Mouse (Mus musculus): ENCODE measurements around the gene Myl4. TPM values are rescaled to one million over a fixed set of nuclear protein-coding genes. Genes with fewer than 3 reads are reported as not detected.

Myl4 gene
- total RNA-seq, 2 experiments from 2014 or later: 22.9 to 27.2 TPM

DNA sequence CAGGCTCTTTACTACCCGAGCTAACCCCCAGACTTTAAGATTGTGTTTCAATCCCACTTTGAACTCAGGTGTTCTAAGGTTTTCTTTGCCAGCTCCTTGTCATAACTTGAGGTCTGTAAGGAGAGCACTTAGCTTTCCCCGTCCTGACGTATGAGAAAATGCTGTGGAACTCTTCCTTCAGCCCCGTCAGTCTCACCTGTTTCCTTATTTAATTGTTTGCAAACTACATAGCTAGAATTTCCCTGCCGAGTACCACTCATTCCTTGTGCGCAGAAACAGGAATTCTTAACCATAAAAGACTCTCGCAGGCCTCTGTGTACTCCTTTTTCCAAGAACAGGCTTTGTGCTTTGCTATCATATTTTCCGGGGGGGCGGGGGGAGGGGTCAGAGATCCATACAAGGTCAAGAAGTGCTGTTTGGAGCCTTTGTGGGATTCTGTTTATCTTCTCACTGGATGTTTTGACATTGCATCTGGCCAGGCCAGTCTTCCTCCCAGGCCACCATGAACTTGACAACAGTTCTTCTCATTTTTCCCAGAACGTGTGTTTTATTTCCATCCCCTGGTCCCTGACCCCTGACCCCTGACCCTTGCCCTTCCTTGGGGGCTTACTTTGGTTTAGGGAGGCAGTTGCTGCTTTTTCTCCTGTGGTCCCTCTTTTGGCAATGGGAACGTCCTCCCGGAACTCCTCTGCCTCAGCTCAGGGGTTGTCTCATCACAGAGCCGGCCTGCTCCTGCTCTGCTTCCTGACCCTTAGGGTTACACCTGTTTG is 41.8 kb downstream of the Myl4 start:
- no peak for DNase-seq (ENCODE audit: low spot score in 2 of 2)
- intact Hi-C loops (cut with DNase I): loop anchor here (5.0 to 10.0 kb wide), 2 partner anchors 263 to 530 kb away; no protein-coding TSS in a partner anchor

- DNase-seq (ENCODE audit: low spot score in 2 of 2): no peak
- intact Hi-C loops (cut with DNase I): loop anchor here (10.0 kb wide), 1 partner anchor 258 kb away; no protein-coding TSS in a partner anchor
Observed at GRCm38 (mm10) chr11:104596365-104596764, 45.9 kb downstream of the Myl4 start.

- intact Hi-C loops (cut with DNase I): loop anchor here (10.0 kb wide), 1 partner anchor 255 kb away; no protein-coding TSS in a partner anchor
- no peak for DNase-seq (ENCODE audit: low spot score in 2 of 2)
Observed at GRCm38 (mm10) chr11:104599265-104599945, 48.9 kb downstream of the Myl4 start.

GRCm38 (mm10) chr11:104600675-104601074 is 50.2 kb downstream of the Myl4 start:
- no peak for DNase-seq (ENCODE audit: low spot score in 2 of 2)
- intact Hi-C loops (cut with DNase I): no loop called here

DNA sequence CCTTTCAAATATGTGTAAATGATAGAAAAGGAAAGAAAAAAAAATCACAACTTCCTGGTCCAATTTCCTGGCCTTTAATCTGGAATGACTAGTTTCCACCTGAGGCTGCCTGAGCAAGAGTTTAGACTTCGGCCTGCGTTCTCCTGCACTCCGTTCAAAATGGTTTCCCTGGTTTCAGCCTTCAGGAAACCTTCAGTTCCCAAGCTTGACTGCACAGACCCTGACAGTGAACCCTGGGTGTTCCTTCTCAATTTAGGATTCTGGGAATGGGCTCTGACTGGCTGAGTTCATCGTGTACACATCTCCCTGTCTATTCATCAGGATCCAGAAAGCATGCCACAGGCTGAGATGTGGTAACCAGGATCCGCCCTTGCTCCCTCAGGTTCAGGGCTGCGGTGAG is 53.7 kb downstream of the Myl4 start:
- intact Hi-C loops (cut with DNase I): no loop called here
- no peak for DNase-seq (ENCODE audit: low spot score in 2 of 2)

- peak; percentile 51 to 67 for DNase-seq (ENCODE audit: low spot score in 2 of 2)
- intact Hi-C loops (cut with DNase I): no loop called here
Observed at GRCm38 (mm10) chr11:104607491-104608245, 57.2 kb downstream of the Myl4 start, which contains the start of gene Itgb3. TSS of gene Itgb3 (plus strand) at chr11:104608000.

DNA sequence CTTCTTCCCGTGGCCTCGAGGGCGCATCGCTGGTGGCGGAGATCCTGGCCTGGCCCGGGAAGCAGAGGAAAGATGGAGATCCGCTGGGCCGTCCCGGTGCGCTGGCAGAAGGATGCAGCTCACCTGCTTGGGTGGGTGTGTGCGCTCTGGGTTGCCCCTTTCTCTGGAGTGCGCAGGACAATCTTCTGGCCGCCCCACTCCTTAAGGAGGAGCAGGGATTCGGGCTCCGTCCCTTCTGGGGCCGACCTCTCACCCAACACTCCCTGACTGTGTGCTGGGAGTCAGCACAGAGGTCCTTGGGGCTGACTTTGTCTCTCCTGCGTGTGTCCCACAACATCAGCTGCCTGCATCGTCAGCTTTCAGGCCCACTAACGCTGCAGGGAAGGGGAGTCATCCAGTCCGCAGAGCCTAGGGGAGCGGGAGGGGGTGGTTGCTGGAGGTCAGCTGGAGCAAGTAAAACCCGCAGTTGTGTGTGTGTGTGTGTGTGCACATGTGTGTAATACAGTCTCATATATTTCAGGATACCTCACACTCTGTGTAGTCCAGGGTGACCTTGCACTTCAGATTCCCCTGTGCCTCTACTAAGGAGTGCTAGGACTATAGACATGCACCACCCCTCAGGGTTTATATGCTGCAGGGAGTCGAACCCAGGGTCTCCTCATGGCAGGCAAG is 57.9 kb downstream of the Myl4 start:
- DNase-seq (ENCODE audit: low spot score in 2 of 2): no peak
- intact Hi-C loops (cut with DNase I): no loop called here

- no peak for DNase-seq (ENCODE audit: low spot score in 2 of 2)
- intact Hi-C loops (cut with DNase I): no loop called here
Observed at GRCm38 (mm10) chr11:104609033-104609684, 58.7 kb downstream of the Myl4 start.

GRCm38 (mm10) chr11:104609733-104610132 is 59.3 kb downstream of the Myl4 start:
- no peak for DNase-seq (ENCODE audit: low spot score in 2 of 2)
- intact Hi-C loops (cut with DNase I): no loop called here

DNA sequence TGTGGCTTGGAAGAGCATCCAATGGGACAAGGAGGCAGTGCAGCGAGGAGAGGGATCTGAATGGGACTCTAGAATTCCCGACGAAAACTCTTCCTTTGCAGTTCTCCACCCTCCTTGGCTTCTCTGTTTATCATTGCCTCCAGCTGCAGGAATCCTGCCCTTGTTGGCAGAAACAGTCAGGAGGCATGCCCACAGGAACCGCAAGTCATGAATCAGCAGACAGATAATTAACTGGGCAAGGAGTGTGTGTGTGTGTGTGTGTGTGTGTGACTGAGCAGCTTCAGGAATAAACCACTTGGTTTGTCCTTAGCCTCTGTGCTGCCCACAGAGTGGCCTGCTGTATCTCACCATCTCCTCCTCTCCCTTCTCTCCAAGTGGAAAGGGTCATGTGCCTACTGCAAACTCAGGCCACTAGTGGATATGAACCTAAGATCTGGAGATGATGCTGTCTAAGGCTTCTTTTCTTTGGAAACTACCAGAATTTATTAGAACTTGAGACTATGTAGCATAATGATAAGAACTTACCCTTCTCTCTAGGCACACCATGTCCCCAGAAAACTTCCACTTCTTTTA is 61.2 kb downstream of the Myl4 start:
- DNase-seq (ENCODE audit: low spot score in 2 of 2): no peak
- intact Hi-C loops (cut with DNase I): no loop called here

DNA sequence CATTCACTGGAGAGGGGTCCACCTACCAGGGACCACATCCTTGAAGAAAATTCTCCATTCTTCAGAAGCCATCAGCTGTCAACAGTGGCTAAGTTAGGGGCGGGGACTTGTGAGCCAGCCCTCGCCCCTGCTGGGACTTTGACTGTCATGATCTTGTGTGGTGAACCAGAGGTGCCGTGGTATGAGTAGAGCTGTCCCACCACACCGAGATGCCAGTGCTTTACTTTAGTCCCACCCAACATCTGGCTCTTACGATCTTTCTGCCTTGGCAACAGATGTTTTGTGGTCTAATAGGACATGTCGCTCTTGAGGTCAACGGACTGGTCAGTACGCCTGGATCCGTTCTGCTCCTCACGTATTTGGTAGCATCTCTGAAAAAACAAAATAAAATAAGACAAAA is 63.1 kb downstream of the Myl4 start:
- intact Hi-C loops (cut with DNase I): no loop called here
- DNase-seq (ENCODE audit: low spot score in 2 of 2): no peak

- no peak for DNase-seq (ENCODE audit: low spot score in 2 of 2)
- intact Hi-C loops (cut with DNase I): no loop called here
Observed at GRCm38 (mm10) chr11:104614130-104614529, 63.7 kb downstream of the Myl4 start.

GRCm38 (mm10) chr11:104616182-104616581 is 65.7 kb downstream of the Myl4 start:
- DNase-seq (ENCODE audit: low spot score in 2 of 2): no peak
- intact Hi-C loops (cut with DNase I): no loop called here

- intact Hi-C loops (cut with DNase I): no loop called here
- DNase-seq (ENCODE audit: low spot score in 2 of 2): no peak
Observed at GRCm38 (mm10) chr11:104618638-104619076, 68.2 kb downstream of the Myl4 start.

- no peak for DNase-seq (ENCODE audit: low spot score in 2 of 2)
- intact Hi-C loops (cut with DNase I): no loop called here
Observed at GRCm38 (mm10) chr11:104619084-104620022, 68.9 kb downstream of the Myl4 start.

DNA sequence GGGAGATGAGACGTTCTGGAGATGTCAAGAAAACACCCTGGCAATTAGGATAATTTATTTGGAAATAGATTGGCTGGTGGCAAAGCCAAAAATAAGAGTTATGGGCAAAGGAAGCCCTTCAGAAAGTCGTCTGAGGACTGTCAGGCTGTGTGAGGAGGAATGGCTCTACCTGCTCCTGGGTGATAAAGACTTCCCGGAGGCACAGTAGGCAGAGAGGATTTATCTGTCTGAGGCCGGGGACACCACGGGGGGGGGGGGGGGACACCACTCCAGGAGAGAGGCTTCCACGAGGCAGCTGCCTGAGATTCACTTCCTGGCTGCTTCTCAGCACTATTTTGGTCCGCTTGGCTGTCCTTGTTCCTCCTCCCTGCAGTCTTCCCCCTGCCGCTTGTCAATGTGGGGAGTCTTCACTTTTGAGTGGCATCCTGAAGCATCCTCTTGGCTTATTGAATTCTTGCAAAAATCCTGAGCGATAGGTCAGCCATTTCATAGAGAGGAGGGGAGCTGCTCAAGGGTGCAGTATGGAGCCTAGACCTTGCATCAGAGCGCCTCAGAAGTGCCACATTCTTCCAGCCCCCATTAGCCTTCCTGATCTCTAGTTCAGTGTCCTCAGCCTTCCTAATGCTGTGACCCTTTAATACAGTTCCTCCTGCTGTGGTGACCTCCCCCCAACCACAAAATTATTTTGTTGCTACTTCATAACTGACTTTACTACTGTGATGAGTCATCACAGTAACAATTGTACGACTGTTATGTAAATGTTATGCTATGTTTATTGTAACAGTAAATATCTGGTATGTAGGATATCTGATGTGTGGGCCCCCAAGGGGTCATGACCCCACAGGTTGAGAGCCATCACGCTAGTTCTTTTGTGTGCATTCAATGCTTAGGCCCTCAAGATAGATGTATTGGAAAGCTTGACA is 71.8 kb downstream of the Myl4 start:
- intact Hi-C loops (cut with DNase I): no loop called here
- DNase-seq (ENCODE audit: low spot score in 2 of 2): peak; percentile 18 to 42
